Mouse (Mus musculus): ENCODE measurements around the gene 1700012A03Rik.

1700012A03Rik gene

DNA sequence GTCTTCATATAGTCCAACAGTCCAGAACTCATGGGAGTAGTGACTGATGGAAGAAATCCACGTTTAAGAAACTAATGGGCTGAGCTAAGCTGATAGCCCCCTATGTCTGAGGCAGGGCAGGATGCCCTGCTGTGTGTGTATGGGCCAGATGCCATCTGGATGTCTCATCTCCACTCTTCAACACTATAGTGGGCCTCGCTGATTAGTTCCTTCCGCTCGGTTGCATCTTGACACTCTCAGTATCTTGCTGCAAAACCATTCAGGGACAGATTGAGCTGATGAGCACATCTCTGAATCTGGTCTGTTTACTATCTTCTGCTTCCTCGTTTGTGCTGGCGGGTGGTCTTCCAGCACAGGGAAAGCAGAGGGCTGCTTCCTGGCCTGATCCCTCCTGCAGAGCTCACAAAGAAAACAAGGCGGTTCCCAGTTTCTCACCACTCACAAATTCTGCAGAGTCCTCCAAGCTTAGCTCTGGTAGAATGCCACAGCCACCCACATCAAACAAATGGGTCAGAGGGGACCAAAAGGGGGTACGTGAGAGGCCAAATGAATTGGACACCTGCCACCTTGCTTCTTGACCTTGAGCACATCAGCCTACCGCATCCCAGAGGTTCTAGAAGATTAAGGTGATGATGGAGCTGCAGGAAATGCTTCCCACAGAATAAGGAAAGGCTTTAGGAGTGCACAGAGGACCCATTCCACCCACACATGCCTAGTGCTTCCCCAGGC, 55.7 kb downstream of the 1700012A03Rik start:
- no peak for DNase-seq
